19 mouse cellular contexts compared by ENCODE assay signal in the genomic region with DNA sequence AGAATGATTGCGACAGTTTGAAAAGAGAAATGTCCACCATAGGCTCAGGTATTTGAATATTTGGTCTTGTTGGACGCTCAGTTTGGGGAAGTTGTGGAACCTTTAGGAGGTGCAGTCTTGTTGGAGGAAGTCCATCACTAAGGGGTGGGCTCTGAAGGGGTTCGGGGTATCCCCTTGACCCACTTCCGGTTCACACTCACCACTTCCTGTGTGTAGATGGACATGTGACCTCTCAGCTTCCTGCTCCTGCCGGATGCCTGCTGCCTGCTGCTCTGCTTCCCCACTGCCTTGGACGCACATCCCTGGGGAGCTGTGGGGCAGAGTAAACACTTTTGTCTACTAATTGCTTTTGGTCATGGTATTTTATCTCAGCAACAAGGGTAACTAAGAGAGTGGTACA. TPM values are rescaled to one million over a fixed set of nuclear protein-coding genes. Genes with fewer than 3 reads are reported as not detected.
DNase-seq lines count a peak whose midpoint lies in the region; ATAC-seq and TF ChIP-seq lines count a peak whose summit lies in the region.
"Had no signal": no experiment of that assay in that cellular context is flagged by ENCODE, and none has a peak within 500 bp of the region (broad histone marks: within the 10 kb centered on the region; RNA-seq: fewer than 3 reads in every experiment).

No protein-coding gene starts in this region.

- H3K9ac ChIP-seq in liver, postnatal 0 days (replicated peaks) = no peak overlapping the region
- H3K9ac ChIP-seq in intestine, embryonic 16.5 days (ENCODE audit: low read depth, low read length) = no peak overlapping the region
- H3K9ac ChIP-seq: embryonic facial prominence, embryonic 13.5 days; hindbrain, embryonic 12.5 days; liver, embryonic 15.5 days; midbrain, embryonic 15.5 days had no signal

- ATAC-seq in liver, postnatal 0 days = peak; percentile 41; the same call in 1 of the 2 replicates
- ATAC-seq in intestine, embryonic 16.5 days = no peak
- ATAC-seq: midbrain, embryonic 15.5 days had no signal

- TF ChIP-seq CTCF in liver, postnatal 0 days (IDR thresholded peaks at IDR 0.05; ENCODE audit: low read depth) = no peak

- no peak overlapping the region for H3ac ChIP-seq in myocyte (ENCODE audit: control insufficient read depth, insufficient read length)

- WGBS in liver, postnatal 0 days (ENCODE audit: insufficient replicate concordance) = 38% methylated on average over 6 of the region's 6 CpGs
- 79% methylated on average over 6 of the region's 6 CpGs for WGBS in embryonic facial prominence, embryonic 10.5 days
- WGBS in intestine, embryonic 16.5 days = 71% methylated on average over 6 of the region's 6 CpGs

- H3K9me3 ChIP-seq in liver, postnatal 0 days (ENCODE audit: low read length) = no peaks in the 10 kb centered on the region
- H3K9me3 ChIP-seq in embryonic facial prominence, embryonic 10.5 days = peaks cover 5% of the 10 kb centered on the region; the same call in 1 of the 2 replicates
- H3K9me3 ChIP-seq in intestine, embryonic 16.5 days (ENCODE audit: control insufficient read depth, low read length) = no peaks in the 10 kb centered on the region
- H3K9me3 ChIP-seq: forebrain, embryonic 10.5 days; hindbrain, embryonic 12.5 days; liver, embryonic 15.5 days; midbrain, embryonic 15.5 days had no signal

- DNase-seq in liver, postnatal 0 days = no peak
- no peak for DNase-seq in liver
- DNase-seq in CD4-positive, CD25-positive, alpha-beta regulatory T cell, adult 2 months (ENCODE audit: low read depth, low spot score) = peak; percentile 36
- no peak for DNase-seq in embryonic facial prominence, embryonic 10.5 days (ENCODE audit: low spot score)
- no peak for DNase-seq in kidney, adult 8-10 months
- DNase-seq in right cerebral cortex, adult 18-20 months = no peak
- DNase-seq: cerebellum, postnatal 25 days; kidney, adult 11 months; kidney, postnatal 36 days; left cerebral cortex, postnatal 4 days; lung, postnatal 36 days; thymus, postnatal 36 days had no signal

- TF ChIP-seq EP300 in liver, postnatal 0 days (IDR thresholded peaks at IDR 0.05; ENCODE audit: low read depth) = no peak

- no peak for TF ChIP-seq POLR2A in myocyte (IDR thresholded peaks at IDR 0.05; ENCODE audit: insufficient read length, low read depth)

- H3K27me3 ChIP-seq in liver, postnatal 0 days (ENCODE audit: insufficient read depth, low read length) = no peaks in the 10 kb centered on the region
- H3K27me3 ChIP-seq in embryonic facial prominence, embryonic 10.5 days (replicated peaks; ENCODE audit: low read depth, poor library complexity, severe bottlenecking) = no peaks in the 10 kb centered on the region
- H3K27me3 ChIP-seq in myocyte (ENCODE audit: control insufficient read depth, insufficient read depth, insufficient read length) = no peaks in the 10 kb centered on the region
- H3K27me3 ChIP-seq in intestine, embryonic 16.5 days (replicated peaks; ENCODE audit: control insufficient read depth, insufficient read depth, low read length) = no peaks in the 10 kb centered on the region
- H3K27me3 ChIP-seq: embryonic facial prominence, embryonic 13.5 days; hindbrain, embryonic 12.5 days; liver, embryonic 15.5 days; midbrain, embryonic 15.5 days had no signal

- no peak overlapping the region for H3K4me3 ChIP-seq in liver, postnatal 0 days (ENCODE audit: low read depth, low read length)
- no peak overlapping the region for H3K4me3 ChIP-seq in embryonic facial prominence, embryonic 10.5 days
- no peak overlapping the region for H3K4me3 ChIP-seq in myocyte
- H3K4me3 ChIP-seq in intestine, embryonic 16.5 days (ENCODE audit: low read length) = no peak overlapping the region
- H3K4me3 ChIP-seq: embryonic facial prominence, embryonic 13.5 days; forebrain, embryonic 10.5 days; hindbrain, embryonic 12.5 days; liver, embryonic 15.5 days; midbrain, embryonic 15.5 days had no signal

- H3K79me2 ChIP-seq in myocyte (ENCODE audit: control insufficient read depth, insufficient read depth) = no peaks in the 10 kb centered on the region

- H3K4me2 ChIP-seq in liver, postnatal 0 days (ENCODE audit: low read depth, low read length) = no peak overlapping the region
- no peak overlapping the region for H3K4me2 ChIP-seq in myocyte (ENCODE audit: low read depth)
- H3K4me2 ChIP-seq in intestine, embryonic 16.5 days (ENCODE audit: low read depth, low read length) = no peak overlapping the region
- H3K4me2 ChIP-seq: embryonic facial prominence, embryonic 13.5 days; hindbrain, embryonic 12.5 days; liver, embryonic 15.5 days; midbrain, embryonic 15.5 days had no signal

- H3K36me3 ChIP-seq in liver, postnatal 0 days (replicated peaks; ENCODE audit: insufficient read depth, low read length) = no peaks in the 10 kb centered on the region
- H3K36me3 ChIP-seq in embryonic facial prominence, embryonic 10.5 days (replicated peaks) = no peaks in the 10 kb centered on the region
- H3K36me3 ChIP-seq in myocyte (ENCODE audit: control insufficient read depth, insufficient read depth) = no peaks in the 10 kb centered on the region
- H3K36me3 ChIP-seq in intestine, embryonic 16.5 days (ENCODE audit: control insufficient read depth, insufficient read depth, low read length) = no peaks in the 10 kb centered on the region
- H3K36me3 ChIP-seq: embryonic facial prominence, embryonic 13.5 days; forebrain, embryonic 10.5 days; hindbrain, embryonic 12.5 days; liver, embryonic 15.5 days; midbrain, embryonic 15.5 days had no signal

- no peak overlapping the region for H3K27ac ChIP-seq in liver, postnatal 0 days (ENCODE audit: low read depth)
- H3K27ac ChIP-seq in embryonic facial prominence, embryonic 10.5 days (replicated peaks) = 0 out of 2 replicates have a peak overlapping the region, but pooled peaks have one; percentile 37
- no peak overlapping the region for H3K27ac ChIP-seq in intestine, embryonic 16.5 days (ENCODE audit: low read length)
- H3K27ac ChIP-seq: embryonic facial prominence, embryonic 13.5 days; forebrain, embryonic 10.5 days; hindbrain, embryonic 12.5 days; liver, embryonic 15.5 days; midbrain, embryonic 15.5 days had no signal

- no peaks in the 10 kb centered on the region for H3K4me1 ChIP-seq in liver, postnatal 0 days (ENCODE audit: insufficient read depth)
- peaks cover 5% of the 10 kb centered on the region; the same call in 1 of the 2 replicates for H3K4me1 ChIP-seq in embryonic facial prominence, embryonic 10.5 days
- no peaks in the 10 kb centered on the region for H3K4me1 ChIP-seq in intestine, embryonic 16.5 days (ENCODE audit: control insufficient read depth, insufficient read depth, low read length)
- H3K4me1 ChIP-seq: embryonic facial prominence, embryonic 13.5 days; hindbrain, embryonic 12.5 days; liver, embryonic 15.5 days; midbrain, embryonic 15.5 days had no signal

TF ChIP-seq in myocyte, 11 proteins besides CTCF, POLR2A, EP300 and RAD21:
- no peak for TF ChIP-seq TCF12 (IDR thresholded peaks at IDR 0.05; ENCODE audit: insufficient read depth, poor library complexity, severe bottlenecking)
- peak; percentile 9 for TF ChIP-seq USF1 (IDR thresholded peaks at IDR 0.05; ENCODE audit: low read depth)

RNA-seq across cellular contexts. Expression of gene Ssbp3, which starts 29.4 kb away (rescaled TPM):
- polyA plus RNA-seq in liver, postnatal 0 days (2015; fragmentation: Nextera tagmentation; extraction: Ambion mirVana) = 22.8 and 26.8 TPM in 2 replicates
- 147 TPM in 2 replicates for polyA plus RNA-seq in embryonic facial prominence, embryonic 10.5 days (2016; fragmentation: Nextera tagmentation; extraction: Ambion mirVana)
- polyA plus RNA-seq in myocyte (2012; fragmentation: generic; extraction: Trizol) = 59.4 TPM
- 38.0 and 53.4 TPM in 2 replicates for polyA plus RNA-seq in intestine, embryonic 16.5 days (2015; fragmentation: Nextera tagmentation; extraction: Ambion mirVana)
